Mouse (Mus musculus) regulatory T cell (primary cell): ENCODE data around the gene Ak9.

Experiments
- in situ Hi-C: fragments of 300-600 bp; cut with MboI, MseI; formaldehyde crosslinking; loops from one replicate; pipeline ENCODE4 v1.15.1; 2025; ENCODE audit warnings: high pct_unique_total_duplicates

The Ak9 gene

GRCm38 (mm10) chr10:41303639-41304444 is at the start of gene Ak9:
Gene Ak9, plus strand, starts transcription at chr10:41303980.
- in situ Hi-C loops = loop anchor here (5.0 kb wide), 2 partner anchors 173 to 378 kb away; partner anchors contain the start of gene Mical1

- in situ Hi-C loops = no loop called here
These were observed 43.4 kb upstream of the Ak9 start for GRCm38 (mm10) chr10:41260243-41261006.

GRCm38 (mm10) chr10:41261218-41261617 is 42.6 kb upstream of the Ak9 start:
- in situ Hi-C loops = no loop called here

GRCm38 (mm10) chr10:41261889-41262288 is 41.9 kb upstream of the Ak9 start:
- in situ Hi-C loops = no loop called here

GRCm38 (mm10) chr10:41271860-41272259 is 31.9 kb upstream of the Ak9 start:
- in situ Hi-C loops = loop anchor here (10.0 kb wide), 1 partner anchor 617 kb away; no protein-coding TSS in a partner anchor

- in situ Hi-C loops = loop anchor here (10.0 kb wide), 1 partner anchor 620 kb away; no protein-coding TSS in a partner anchor
These were observed 28.9 kb upstream of the Ak9 start for GRCm38 (mm10) chr10:41274871-41275270.

GRCm38 (mm10) chr10:41278808-41279207 is 25.0 kb upstream of the Ak9 start:
- in situ Hi-C loops = loop anchor here (10.0 kb wide), 1 partner anchor 624 kb away; no protein-coding TSS in a partner anchor

GRCm38 (mm10) chr10:41280177-41280576 is 23.6 kb upstream of the Ak9 start:
- in situ Hi-C loops = no loop called here

- in situ Hi-C loops = no loop called here
These were observed 23.0 kb upstream of the Ak9 start for GRCm38 (mm10) chr10:41280796-41281195.

- in situ Hi-C loops = no loop called here
These were observed 21.7 kb upstream of the Ak9 start for GRCm38 (mm10) chr10:41282086-41282485.

- in situ Hi-C loops = no loop called here
These were observed 16.2 kb upstream of the Ak9 start for GRCm38 (mm10) chr10:41287618-41288017.

GRCm38 (mm10) chr10:41288074-41288473 is 15.7 kb upstream of the Ak9 start:
- in situ Hi-C loops = no loop called here

GRCm38 (mm10) chr10:41288771-41289415 is 14.9 kb upstream of the Ak9 start:
- in situ Hi-C loops = no loop called here

GRCm38 (mm10) chr10:41291021-41291420 is 12.8 kb upstream of the Ak9 start:
- in situ Hi-C loops = loop anchor here (5.0 kb wide), 1 partner anchor 274 kb away; no protein-coding TSS in a partner anchor

- in situ Hi-C loops = loop anchor here (5.0 kb wide), 1 partner anchor 276 kb away; no protein-coding TSS in a partner anchor
These were observed 10.8 kb upstream of the Ak9 start for GRCm38 (mm10) chr10:41293019-41293418.

- in situ Hi-C loops = loop anchor here (5.0 kb wide), 1 partner anchor 277 kb away; no protein-coding TSS in a partner anchor
These were observed 9.0 kb upstream of the Ak9 start for GRCm38 (mm10) chr10:41294734-41295133.

- in situ Hi-C loops = no loop called here
These were observed 8.6 kb upstream of the Ak9 start for GRCm38 (mm10) chr10:41295145-41295544.

GRCm38 (mm10) chr10:41300161-41300560 is 3.6 kb upstream of the Ak9 start:
- in situ Hi-C loops = loop anchor here (5.0 kb wide), 2 partner anchors 177 to 382 kb away; partner anchors contain the start of gene Mical1

- in situ Hi-C loops = loop anchor here (5.0 kb wide), 2 partner anchors 174 to 379 kb away; partner anchors contain the start of gene Mical1
These were observed 920 bp upstream of the Ak9 start, which contains the start of gene Fig4 for GRCm38 (mm10) chr10:41302689-41303431. Gene Fig4, minus strand, starts transcription at chr10:41303260.

- in situ Hi-C loops = loop anchor here (5.0 kb wide), 2 partner anchors 172 to 377 kb away; partner anchors contain the start of gene Mical1
These were observed 1.2 kb downstream of the Ak9 start for GRCm38 (mm10) chr10:41304961-41305455.
